Mouse (Mus musculus): ENCODE data around the gene Acrv1. TPM values are rescaled to one million over a fixed set of nuclear protein-coding genes. Genes with fewer than 3 reads are reported as not detected.
"Not testable (repeated sequence)": the region's sequence is repeated elsewhere in the genome, so short reads cannot be mapped to it uniquely, and the experiment has no call there.

Gene Acrv1
- not detected in 2 replicates for polyA plus RNA-seq (2014; fragmentation: Nextera tagmentation; extraction: Ambion mirVana)

DNA sequence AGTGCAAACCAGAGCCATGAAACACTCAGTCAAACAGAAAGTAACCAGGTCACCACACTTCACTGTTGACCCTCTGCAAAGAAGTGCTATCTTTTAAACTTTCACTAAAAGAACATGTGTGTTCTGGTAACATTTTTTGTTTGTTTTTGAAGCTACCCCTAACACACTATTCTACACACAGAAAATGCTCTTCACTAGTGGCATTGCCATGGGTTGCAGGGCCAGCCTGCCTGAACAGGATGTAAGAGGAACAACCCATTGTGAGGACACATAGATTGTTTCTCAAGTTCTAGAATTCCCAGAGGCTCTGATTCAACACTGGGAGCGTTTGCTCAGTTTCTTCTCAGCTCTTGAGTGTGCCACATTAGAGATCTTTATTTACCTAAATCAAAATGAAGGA is at the start of gene Acrv1:
Gene Acrv1, plus strand, starts transcription at position 301 of the 400 bp plus-strand sequence.
- no peaks in the 10 kb centered on the region for H3K4me1 ChIP-seq (ENCODE audit: control insufficient read depth, insufficient read depth, low read length)
- no peaks in the 10 kb centered on the region for H3K9me3 ChIP-seq (ENCODE audit: control insufficient read depth, low read length)
- H3K27me3 ChIP-seq (ENCODE audit: control insufficient read depth, insufficient read depth, low read length), result no peaks in the 10 kb centered on the region
- DNase-seq (ENCODE audit: low spot score, missing footprints) (no peak), ATAC-seq (ENCODE audit: low FRiP score) (no peak)
- no peak within 1 kb of the TSS for H3K27ac ChIP-seq (ENCODE audit: low read depth, low read length)
- WGBS, result 81% methylated on average over 1 of the region's 1 CpGs
- no peak within 1 kb of the TSS for H3K4me2 ChIP-seq
- H3K4me3 ChIP-seq (ENCODE audit: low read depth, low read length), result no peak within 1 kb of the TSS
- H3K36me3 ChIP-seq (ENCODE audit: control insufficient read depth, insufficient read depth, low read length), result no peaks in the 10 kb centered on the region
- no peak within 1 kb of the TSS for H3K9ac ChIP-seq (ENCODE audit: low read length)

DNA sequence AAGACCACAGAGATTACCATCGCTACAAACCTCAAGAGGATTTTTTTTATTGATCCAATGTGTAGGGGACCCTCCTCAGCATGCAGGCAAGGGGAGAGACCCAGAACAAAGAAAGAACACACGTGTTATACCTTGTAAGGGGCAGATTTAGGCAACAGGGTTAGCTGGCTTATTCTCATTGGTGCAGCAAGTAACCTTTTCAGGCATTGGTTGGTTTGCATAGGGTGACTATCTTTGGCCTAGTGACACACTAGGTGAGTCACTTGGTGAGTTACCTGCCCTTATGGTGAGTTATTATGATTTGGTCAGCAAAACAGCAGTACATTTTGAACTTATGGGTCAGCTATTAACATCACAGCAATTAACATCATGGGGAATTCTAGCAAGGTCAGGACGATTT is 49.7 kb upstream of the Acrv1 start, which contains the start of gene A630095E13Rik:
Gene A630095E13Rik, minus strand, starts transcription at position 101 of the 400 bp plus-strand sequence.
- H3K4me1 ChIP-seq (ENCODE audit: control insufficient read depth, insufficient read depth, low read length); H3K4me3 ChIP-seq (ENCODE audit: low read depth, low read length); H3K27ac ChIP-seq (ENCODE audit: low read depth, low read length); DNase-seq (ENCODE audit: low spot score, missing footprints); H3K4me2 ChIP-seq; H3K36me3 ChIP-seq (ENCODE audit: control insufficient read depth, insufficient read depth, low read length); ATAC-seq (ENCODE audit: low FRiP score); H3K9ac ChIP-seq (ENCODE audit: low read length); H3K9me3 ChIP-seq (ENCODE audit: control insufficient read depth, low read length); H3K27me3 ChIP-seq (ENCODE audit: control insufficient read depth, insufficient read depth, low read length): not testable (repeated sequence)
- 72% methylated on average over 3 of the region's 3 CpGs for WGBS

DNA sequence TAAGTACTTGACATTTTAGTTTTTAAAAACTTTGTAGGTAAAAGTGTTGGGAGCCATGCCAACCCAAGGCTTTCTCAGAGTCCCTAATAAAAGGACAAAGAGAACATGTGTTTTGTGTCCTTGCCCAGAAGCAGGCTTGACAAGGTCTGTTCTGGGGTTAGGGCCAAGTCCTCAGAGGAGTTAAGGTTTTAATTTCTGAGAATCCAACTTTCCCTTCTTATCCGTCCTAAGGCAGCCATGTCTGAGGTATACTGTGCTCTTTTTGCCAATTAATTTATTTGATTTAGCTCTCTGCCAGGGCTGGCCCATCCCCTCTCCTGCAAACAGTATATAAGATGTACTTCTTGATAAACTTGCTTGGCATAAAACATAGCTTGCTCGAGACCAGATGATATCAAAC is 11.6 kb upstream of the Acrv1 start:
- Histone ChIP-seq H3K9me3 (ENCODE audit: control insufficient read depth, low read length) (no peaks in the 10 kb centered on the region), H3K4me3 (ENCODE audit: low read depth, low read length) (no peak overlapping the region), H3K27me3 (ENCODE audit: control insufficient read depth, insufficient read depth, low read length) (no peaks in the 10 kb centered on the region), H3K36me3 (ENCODE audit: control insufficient read depth, insufficient read depth, low read length) (no peaks in the 10 kb centered on the region), H3K9ac (ENCODE audit: low read length) (no peak overlapping the region), H3K4me1 (ENCODE audit: control insufficient read depth, insufficient read depth, low read length) (no peaks in the 10 kb centered on the region), H3K27ac (ENCODE audit: low read depth, low read length) (no peak overlapping the region), H3K4me2 (no peak overlapping the region)
- no peak for DNase-seq (ENCODE audit: low spot score, missing footprints)
- WGBS, result 92% methylated on average over 2 of the region's 2 CpGs
- ATAC-seq (ENCODE audit: low FRiP score), result no peak

DNA sequence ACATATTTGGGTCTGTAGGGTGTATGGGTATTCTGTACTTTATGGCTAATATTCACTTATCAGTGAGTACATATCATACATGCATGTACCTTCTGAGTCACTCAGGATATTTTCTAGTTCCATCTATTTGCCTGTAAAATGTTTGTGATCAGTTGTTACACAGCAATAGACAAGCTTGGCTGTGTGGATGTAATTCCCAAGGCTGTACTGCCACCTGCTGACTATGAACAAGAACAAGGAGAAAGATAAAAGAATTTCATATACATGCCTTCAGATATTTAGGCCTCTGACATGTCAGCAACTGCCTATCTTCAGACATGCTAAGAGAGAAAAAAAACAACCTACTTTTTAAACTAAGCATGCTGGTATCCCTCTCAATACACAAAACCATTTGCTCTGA is 5.7 kb upstream of the Acrv1 start:
- no peak for DNase-seq (ENCODE audit: low spot score, missing footprints)
- Histone ChIP-seq H3K9me3 (ENCODE audit: control insufficient read depth, low read length) (no peaks in the 10 kb centered on the region), H3K4me3 (ENCODE audit: low read depth, low read length) (no peak overlapping the region), H3K4me1 (ENCODE audit: control insufficient read depth, insufficient read depth, low read length) (no peaks in the 10 kb centered on the region), H3K4me2 (no peak overlapping the region), H3K27me3 (ENCODE audit: control insufficient read depth, insufficient read depth, low read length) (no peaks in the 10 kb centered on the region), H3K36me3 (ENCODE audit: control insufficient read depth, insufficient read depth, low read length) (no peaks in the 10 kb centered on the region), H3K9ac (ENCODE audit: low read length) (no peak overlapping the region), H3K27ac (ENCODE audit: low read depth, low read length) (no peak overlapping the region)
- no peak for ATAC-seq (ENCODE audit: low FRiP score)

DNA sequence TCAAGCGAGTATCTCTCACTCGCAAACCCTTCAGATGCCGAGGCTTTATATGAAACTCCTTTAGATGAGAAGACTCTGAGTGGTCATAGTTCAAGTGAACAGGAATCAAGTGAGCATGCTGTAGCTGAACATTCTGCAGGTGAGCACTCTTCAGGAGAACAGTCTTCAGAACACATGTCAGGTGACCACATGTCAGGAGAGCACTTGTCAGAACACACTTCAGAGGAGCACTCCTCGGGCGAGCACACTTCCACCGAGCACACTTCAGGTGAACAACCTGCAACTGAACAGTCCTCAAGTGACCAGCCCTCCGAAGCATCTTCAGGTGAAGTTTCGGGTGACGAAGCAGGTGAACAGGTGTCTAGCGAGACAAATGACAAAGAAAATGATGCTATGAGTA is 1.3 kb downstream of the Acrv1 start:
- Histone ChIP-seq H3K27ac (ENCODE audit: low read depth, low read length) (no peak overlapping the region), H3K36me3 (ENCODE audit: control insufficient read depth, insufficient read depth, low read length) (no peaks in the 10 kb centered on the region), H3K9me3 (ENCODE audit: control insufficient read depth, low read length) (no peaks in the 10 kb centered on the region), H3K4me2 (no peak overlapping the region), H3K4me3 (ENCODE audit: low read depth, low read length) (no peak overlapping the region), H3K27me3 (ENCODE audit: control insufficient read depth, insufficient read depth, low read length) (no peaks in the 10 kb centered on the region), H3K4me1 (ENCODE audit: control insufficient read depth, insufficient read depth, low read length) (no peaks in the 10 kb centered on the region), H3K9ac (ENCODE audit: low read length) (no peak overlapping the region)
- DNase-seq (ENCODE audit: low spot score, missing footprints) (no peak), ATAC-seq (ENCODE audit: low FRiP score) (no peak)
- WGBS, result 95% methylated on average over 10 of the region's 10 CpGs

DNA sequence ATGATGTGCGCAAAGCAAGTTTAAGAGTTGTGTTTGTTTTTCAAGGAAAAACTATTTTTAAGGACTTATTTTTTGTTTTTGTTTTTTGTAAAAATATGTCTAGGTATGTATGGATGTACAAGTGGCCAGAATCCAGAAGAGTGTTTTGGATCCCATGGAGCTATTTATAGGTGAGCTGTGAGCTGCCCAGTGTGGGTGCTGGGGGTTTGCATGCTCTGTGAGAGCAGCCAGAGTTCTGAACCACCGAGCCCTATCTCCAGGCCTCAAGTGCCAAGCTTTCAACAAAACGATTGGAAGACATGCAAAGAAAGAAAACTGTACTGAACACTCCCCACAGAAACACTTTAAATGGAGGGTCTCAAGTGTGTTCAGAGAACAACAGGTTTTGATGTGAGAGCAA is 12.9 kb downstream of the Acrv1 start:
- H3K9ac ChIP-seq (ENCODE audit: low read length), result no peak overlapping the region
- DNase-seq (ENCODE audit: low spot score, missing footprints), result no peak
- H3K27ac ChIP-seq (ENCODE audit: low read depth, low read length), result no peak overlapping the region
- no peaks in the 10 kb centered on the region for H3K27me3 ChIP-seq (ENCODE audit: control insufficient read depth, insufficient read depth, low read length)
- no peak overlapping the region for H3K4me3 ChIP-seq (ENCODE audit: low read depth, low read length)
- no peaks in the 10 kb centered on the region for H3K4me1 ChIP-seq (ENCODE audit: control insufficient read depth, insufficient read depth, low read length)
- no peak overlapping the region for H3K4me2 ChIP-seq
- no peaks in the 10 kb centered on the region for H3K9me3 ChIP-seq (ENCODE audit: control insufficient read depth, low read length)
- ATAC-seq (ENCODE audit: low FRiP score), result no peak
- WGBS, result 89% methylated on average over 3 of the region's 3 CpGs
- H3K36me3 ChIP-seq (ENCODE audit: control insufficient read depth, insufficient read depth, low read length), result peaks cover 4% of the 10 kb centered on the region; the same call in 1 of the 2 replicates

DNA sequence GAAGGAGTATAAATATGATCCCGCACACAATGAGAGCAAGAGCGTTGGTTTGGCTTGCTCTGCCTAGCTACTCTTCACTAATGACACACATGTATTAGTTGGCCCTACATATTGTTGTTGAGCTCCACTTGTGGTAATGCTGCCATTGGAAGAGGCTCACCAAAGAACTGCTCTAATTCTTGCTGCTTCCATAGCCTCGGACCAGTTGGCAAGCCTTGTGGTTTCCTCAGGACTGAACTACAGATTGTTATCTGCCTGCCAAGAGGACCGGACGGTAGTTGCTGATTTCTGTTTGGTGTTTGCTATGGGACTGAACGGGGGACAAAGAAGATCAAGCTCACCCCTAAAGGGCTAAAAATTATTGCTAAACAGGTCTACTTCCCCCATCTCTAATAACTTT is 14.3 kb downstream of the Acrv1 start:
- WGBS, result 95% methylated on average over 6 of the region's 6 CpGs
- Histone ChIP-seq H3K9ac (ENCODE audit: low read length) (no peak overlapping the region), H3K4me3 (ENCODE audit: low read depth, low read length) (no peak overlapping the region), H3K9me3 (ENCODE audit: control insufficient read depth, low read length) (no peaks in the 10 kb centered on the region), H3K4me1 (ENCODE audit: control insufficient read depth, insufficient read depth, low read length) (no peaks in the 10 kb centered on the region), H3K27me3 (ENCODE audit: control insufficient read depth, insufficient read depth, low read length) (no peaks in the 10 kb centered on the region), H3K36me3 (ENCODE audit: control insufficient read depth, insufficient read depth, low read length) (peaks cover 6% of the 10 kb centered on the region), H3K4me2 (no peak overlapping the region), H3K27ac (ENCODE audit: low read depth, low read length) (no peak overlapping the region)
- ATAC-seq (ENCODE audit: low FRiP score), result no peak
- DNase-seq (ENCODE audit: low spot score, missing footprints), result no peak

DNA sequence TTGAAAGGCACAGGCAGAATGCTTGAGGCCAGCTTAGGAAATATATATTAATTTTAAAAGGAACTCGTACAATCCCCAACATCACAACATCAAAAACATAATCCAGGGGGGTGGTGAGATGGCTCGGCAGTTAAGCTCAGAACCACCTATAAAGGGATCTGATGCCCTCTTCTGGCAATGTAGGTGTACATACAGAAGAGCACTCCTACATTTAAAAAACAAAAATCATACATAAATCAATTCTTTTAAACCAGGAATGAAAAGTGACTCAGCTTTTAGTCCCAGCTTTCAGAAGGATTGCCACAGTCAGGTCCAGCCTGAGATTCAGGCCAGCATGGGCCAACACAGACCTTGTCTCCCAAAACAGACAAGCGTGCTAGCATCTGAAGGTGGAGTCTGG is 23.6 kb downstream of the Acrv1 start:
- Histone ChIP-seq H3K27ac (ENCODE audit: low read depth, low read length) (no peak overlapping the region), H3K4me1 (ENCODE audit: control insufficient read depth, insufficient read depth, low read length) (no peaks in the 10 kb centered on the region), H3K36me3 (ENCODE audit: control insufficient read depth, insufficient read depth, low read length) (peaks cover 9% of the 10 kb centered on the region), H3K9me3 (ENCODE audit: control insufficient read depth, low read length) (no peaks in the 10 kb centered on the region), H3K27me3 (ENCODE audit: control insufficient read depth, insufficient read depth, low read length) (no peaks in the 10 kb centered on the region), H3K4me3 (ENCODE audit: low read depth, low read length) (no peak overlapping the region), H3K4me2 (no peak overlapping the region), H3K9ac (ENCODE audit: low read length) (no peak overlapping the region)
- ATAC-seq (ENCODE audit: low FRiP score) (no peak), DNase-seq (ENCODE audit: low spot score, missing footprints) (peak; percentile 68)
- WGBS, result 87% methylated on average over 3 of the region's 3 CpGs

DNA sequence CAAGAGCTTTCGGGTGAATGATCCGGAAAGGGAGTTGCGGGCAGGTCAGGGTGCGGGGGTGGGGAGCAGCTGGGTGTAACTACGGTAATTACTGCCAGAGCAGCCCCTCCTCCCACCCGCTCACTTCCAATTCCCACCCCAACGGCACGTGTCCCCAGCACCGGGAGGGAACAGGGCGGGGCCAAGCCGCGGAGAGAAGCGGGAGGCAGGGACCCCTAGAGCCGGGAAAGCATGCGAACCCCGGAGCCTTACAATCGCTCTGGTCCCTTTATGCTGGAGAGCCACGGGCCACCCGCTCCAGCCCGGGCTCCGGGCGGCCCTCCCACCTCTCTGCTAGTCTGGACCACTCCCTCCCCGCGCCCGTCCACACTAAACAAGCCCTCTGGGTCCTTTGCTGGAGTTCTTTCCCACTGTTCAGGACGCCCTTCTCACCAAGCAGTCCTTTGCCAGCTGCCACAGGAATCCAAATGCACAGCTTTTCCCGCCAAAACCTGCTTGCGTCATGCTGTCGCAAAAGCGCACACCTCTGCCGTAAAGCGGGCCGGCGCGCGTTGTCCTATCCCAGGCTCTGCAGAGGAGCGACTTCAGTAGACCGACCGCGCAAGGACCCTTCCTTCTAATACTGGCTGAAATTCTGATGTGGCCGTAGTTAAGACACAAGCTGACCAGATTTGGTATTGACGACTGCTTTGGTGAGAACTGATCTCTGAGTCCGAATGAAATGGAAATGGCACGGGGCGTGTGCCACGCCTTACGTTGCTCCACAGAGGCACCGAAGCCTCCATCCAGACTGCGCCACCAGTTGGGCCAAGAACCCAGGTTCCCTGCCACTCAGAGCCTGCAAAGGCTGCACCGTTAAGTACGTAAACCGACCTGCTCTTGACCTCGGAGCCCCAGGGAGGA is 33.4 kb downstream of the Acrv1 start:
- peak overlapping the region; percentile 85 for H3K27ac ChIP-seq (ENCODE audit: low read depth, low read length)
- peak overlapping the region; percentile 84 for H3K4me2 ChIP-seq
- peak overlapping the region; percentile 74 for H3K4me3 ChIP-seq (ENCODE audit: low read depth, low read length)
- H3K27me3 ChIP-seq (ENCODE audit: control insufficient read depth, insufficient read depth, low read length), result no peaks in the 10 kb centered on the region
- under 1% methylated on average over 53 of the region's 53 CpGs for WGBS
- H3K4me1 ChIP-seq (ENCODE audit: control insufficient read depth, insufficient read depth, low read length), result peaks cover 14% of the 10 kb centered on the region
- H3K9ac ChIP-seq (ENCODE audit: low read length), result peak overlapping the region; percentile 86
- peak; percentile 95 for ATAC-seq (ENCODE audit: low FRiP score)
- no peaks in the 10 kb centered on the region for H3K9me3 ChIP-seq (ENCODE audit: control insufficient read depth, low read length)
- peak; percentile 100 for DNase-seq (ENCODE audit: low spot score, missing footprints)
- H3K36me3 ChIP-seq (ENCODE audit: control insufficient read depth, insufficient read depth, low read length), result peaks cover 7% of the 10 kb centered on the region

All from midbrain, embryonic 11.5 days (tissue).